ENCODE assay signal across 10 mouse cellular contexts in genomic region chr10:80823847-80824643, GRCm38 (mm10). TPM values are rescaled to one million over a fixed set of nuclear protein-coding genes. Genes with fewer than 3 reads are reported as not detected.
DNase-seq lines count a peak whose midpoint lies in the region; ATAC-seq and TF ChIP-seq lines count a peak whose summit lies in the region.
"Had no signal": no experiment of that assay in that cellular context is flagged by ENCODE, and none has a peak within 500 bp of the region (broad histone marks: within the 10 kb centered on the region; RNA-seq: fewer than 3 reads in every experiment).

No protein-coding gene starts in this region.

- no peak overlapping the region for H3K9ac ChIP-seq in hindbrain, embryonic 13.5 days
- no peak overlapping the region for H3K9ac ChIP-seq in hindbrain, postnatal 0 days (replicated peaks; ENCODE audit: low read length)
- H3K9ac ChIP-seq in liver, postnatal 0 days (replicated peaks) = peak overlapping the region; percentile 44; the same call in 1 of the 2 replicates
- H3K9ac ChIP-seq: stomach, embryonic 15.5 days had no signal

- H3K27me3 ChIP-seq in hindbrain, embryonic 13.5 days = peaks cover 4% of the 10 kb centered on the region; the same call in 1 of the 2 replicates
- H3K27me3 ChIP-seq in hindbrain, postnatal 0 days (ENCODE audit: insufficient read depth, low read length) = no peaks in the 10 kb centered on the region
- H3K27me3 ChIP-seq in liver, postnatal 0 days (ENCODE audit: insufficient read depth, low read length) = no peaks in the 10 kb centered on the region
- H3K27me3 ChIP-seq: stomach, embryonic 15.5 days had no signal

- no peak for TF ChIP-seq POLR2A in bone marrow macrophage, adult 2 months (IDR thresholded peaks at IDR 0.05; ENCODE audit: borderline replicate concordance, low read depth, low read length)

- intact Hi-C loops in left cerebral cortex, postnatal 36 days (cut with DNase I) = loop anchor here (10.0 kb wide), 1 partner anchor 171 kb away; no protein-coding TSS in a partner anchor

- no peak for ATAC-seq in hindbrain, embryonic 13.5 days (ENCODE audit: low FRiP score)
- ATAC-seq in hindbrain, postnatal 0 days = no peak
- no peak for ATAC-seq in liver, postnatal 0 days

- H3K36me3 ChIP-seq in hindbrain, embryonic 13.5 days = peaks cover 5% of the 10 kb centered on the region
- no peaks in the 10 kb centered on the region; the same call in 1 of the 2 replicates for H3K36me3 ChIP-seq in hindbrain, postnatal 0 days (ENCODE audit: insufficient read depth, low read length)
- H3K36me3 ChIP-seq in liver, postnatal 0 days (replicated peaks; ENCODE audit: insufficient read depth, low read length) = peaks cover 5% of the 10 kb centered on the region
- H3K36me3 ChIP-seq: stomach, embryonic 15.5 days had no signal

- no peak for TF ChIP-seq CTCF in hindbrain, postnatal 0 days (IDR thresholded peaks at IDR 0.05; ENCODE audit: low read depth)
- TF ChIP-seq CTCF in bone marrow macrophage, adult 2 months (IDR thresholded peaks at IDR 0.05; ENCODE audit: low read depth, low read length) = no peak
- TF ChIP-seq CTCF in liver, postnatal 0 days (IDR thresholded peaks at IDR 0.05; ENCODE audit: low read depth) = no peak

- no peak for DNase-seq in hindbrain, postnatal 0 days (ENCODE audit: low spot score)
- peak; percentile 42 for DNase-seq in CD4-positive helper T cell, adult 2 months (ENCODE audit: low read depth, low spot score)
- DNase-seq in liver, postnatal 0 days = no peak
- no peak for DNase-seq in adrenal gland, adult (ENCODE audit: inconsistent age in 2 of 2, low spot score in 1 of 2)
- no peak for DNase-seq in left cerebral cortex, postnatal 36 days (ENCODE audit: low spot score in 2 of 2)
- no peak for DNase-seq in adrenal gland, postnatal 25 days

- H3K27ac ChIP-seq in hindbrain, embryonic 13.5 days = peak overlapping the region; percentile 12; the same call in 1 of the 2 replicates
- no peak overlapping the region for H3K27ac ChIP-seq in hindbrain, postnatal 0 days
- H3K27ac ChIP-seq in bone marrow macrophage, adult 2 months (ENCODE audit: insufficient read depth, low read depth, low read length) = peak overlapping the region; percentile 84
- peak overlapping the region; percentile 85 for H3K27ac ChIP-seq in liver, postnatal 0 days (ENCODE audit: low read depth)
- H3K27ac ChIP-seq: stomach, embryonic 15.5 days had no signal

- H3K4me2 ChIP-seq in hindbrain, embryonic 13.5 days = no peak overlapping the region
- H3K4me2 ChIP-seq in hindbrain, postnatal 0 days (ENCODE audit: low read depth, low read length) = no peak overlapping the region
- peak overlapping the region; percentile 50 for H3K4me2 ChIP-seq in liver, postnatal 0 days (ENCODE audit: low read depth, low read length)
- H3K4me2 ChIP-seq: stomach, embryonic 15.5 days had no signal

- peaks cover 15% of the 10 kb centered on the region for H3K4me1 ChIP-seq in hindbrain, embryonic 13.5 days (replicated peaks)
- peaks cover 5% of the 10 kb centered on the region; the same call in 1 of the 2 replicates for H3K4me1 ChIP-seq in hindbrain, postnatal 0 days (ENCODE audit: insufficient read depth, low read length)
- H3K4me1 ChIP-seq in bone marrow macrophage, adult 2 months (ENCODE audit: control insufficient read depth, insufficient read depth, low read length) = peaks cover 16% of the 10 kb centered on the region
- H3K4me1 ChIP-seq in liver, postnatal 0 days (ENCODE audit: insufficient read depth) = peaks cover 43% of the 10 kb centered on the region

- WGBS in hindbrain, embryonic 13.5 days = 70% methylated on average over 8 of the region's 8 CpGs
- 69% methylated on average over 8 of the region's 8 CpGs for WGBS in hindbrain, postnatal 0 days
- WGBS in liver, postnatal 0 days (ENCODE audit: insufficient replicate concordance) = 24% methylated on average over 8 of the region's 8 CpGs

- no peak overlapping the region for H3K4me3 ChIP-seq in hindbrain, embryonic 13.5 days
- H3K4me3 ChIP-seq in hindbrain, postnatal 0 days (ENCODE audit: low read length) = no peak overlapping the region
- H3K4me3 ChIP-seq in bone marrow macrophage, adult 2 months (ENCODE audit: insufficient read depth, low read length) = peak overlapping the region; percentile 16
- H3K4me3 ChIP-seq in liver, postnatal 0 days (ENCODE audit: low read depth, low read length) = no peak overlapping the region
- H3K4me3 ChIP-seq: stomach, embryonic 15.5 days had no signal

- no peaks in the 10 kb centered on the region for H3K9me3 ChIP-seq in hindbrain, embryonic 13.5 days
- no peaks in the 10 kb centered on the region for H3K9me3 ChIP-seq in hindbrain, postnatal 0 days (ENCODE audit: low read length)
- H3K9me3 ChIP-seq in liver, postnatal 0 days (ENCODE audit: low read length) = no peaks in the 10 kb centered on the region
- H3K9me3 ChIP-seq: stomach, embryonic 15.5 days had no signal

- no peak for TF ChIP-seq EP300 in liver, postnatal 0 days (IDR thresholded peaks at IDR 0.05; ENCODE audit: low read depth)

RNA-seq across cellular contexts. Expression of gene Oaz1, which starts 2.4 kb away (rescaled TPM):
- 1,227 and 1,240 TPM in 2 replicates for polyA plus RNA-seq in hindbrain, embryonic 13.5 days (2015; fragmentation: Nextera tagmentation; extraction: Ambion mirVana)
- total RNA-seq in hindbrain, postnatal 0 days (2014; rRNA removed) = 1,128 and 1,180 TPM in 2 replicates
- polyA plus RNA-seq in hindbrain, postnatal 0 days (2015; fragmentation: Nextera tagmentation; extraction: Ambion mirVana) = 1,097 and 1,185 TPM in 2 replicates
- 823 and 921 TPM in 2 replicates for polyA plus RNA-seq in bone marrow macrophage, adult 2 months (2012; ENCODE audit: insufficient read depth, insufficient read length, missing spikeins)
- 1,017 and 1,029 TPM in 2 replicates for polyA plus RNA-seq in liver, postnatal 0 days (2015; fragmentation: Nextera tagmentation; extraction: Ambion mirVana)
- 100 to 1,000 TPM; 507 to 583 TPM for total RNA-seq in left cerebral cortex, postnatal 36 days (2021)
- total RNA-seq in adrenal gland, postnatal 25 days (2021) = 742 and 955 TPM in 2 replicates

RNA-seq across cellular contexts. Expression of gene Jsrp1, which starts 10.7 kb away (rescaled TPM):
- 0.56 and 0.95 TPM in 2 replicates for polyA plus RNA-seq in hindbrain, embryonic 13.5 days (2015; fragmentation: Nextera tagmentation; extraction: Ambion mirVana)
- 0.22 TPM in 1 of 2 replicates, not detected in the other for total RNA-seq in hindbrain, postnatal 0 days (2014; rRNA removed)
- polyA plus RNA-seq in hindbrain, postnatal 0 days (2015; fragmentation: Nextera tagmentation; extraction: Ambion mirVana) = 1.4 and 1.6 TPM in 2 replicates
- not detected in 2 replicates for polyA plus RNA-seq in bone marrow macrophage, adult 2 months (2012; ENCODE audit: insufficient read depth, insufficient read length, missing spikeins)
- polyA plus RNA-seq in liver, postnatal 0 days (2015; fragmentation: Nextera tagmentation; extraction: Ambion mirVana) = 1.6 TPM in 1 of 2 replicates, not detected in the other
- 1 to 10 TPM; 5.5 to 5.6 TPM for total RNA-seq in left cerebral cortex, postnatal 36 days (2021)
- total RNA-seq in adrenal gland, postnatal 25 days (2021) = 6.7 and 8.7 TPM in 2 replicates

RNA-seq across cellular contexts. Expression of gene Amh, which starts 19.0 kb away (rescaled TPM):
- 0.22 TPM in 1 of 2 replicates, not detected in the other for polyA plus RNA-seq in hindbrain, embryonic 13.5 days (2015; fragmentation: Nextera tagmentation; extraction: Ambion mirVana)
- total RNA-seq in hindbrain, postnatal 0 days (2014; rRNA removed) = 0.47 and 2.6 TPM in 2 replicates
- 0.24 TPM in 1 of 2 replicates, not detected in the other for polyA plus RNA-seq in hindbrain, postnatal 0 days (2015; fragmentation: Nextera tagmentation; extraction: Ambion mirVana)
- not detected in 2 replicates for polyA plus RNA-seq in bone marrow macrophage, adult 2 months (2012; ENCODE audit: insufficient read depth, insufficient read length, missing spikeins)
- polyA plus RNA-seq in liver, postnatal 0 days (2015; fragmentation: Nextera tagmentation; extraction: Ambion mirVana) = 0.06 TPM in 1 of 2 replicates, not detected in the other
- 1 to 10 TPM; 1.2 to 2.0 TPM for total RNA-seq in left cerebral cortex, postnatal 36 days (2021)
- 0.79 and 0.90 TPM in 2 replicates for total RNA-seq in adrenal gland, postnatal 25 days (2021)
- polyA plus RNA-seq: stomach, embryonic 15.5 days had no signal

RNA-seq across cellular contexts. Expression of gene Lingo3, which starts 19.8 kb away (rescaled TPM):
- 3.4 and 3.5 TPM in 2 replicates for polyA plus RNA-seq in hindbrain, embryonic 13.5 days (2015; fragmentation: Nextera tagmentation; extraction: Ambion mirVana)
- 66.9 and 70.3 TPM in 2 replicates for total RNA-seq in hindbrain, postnatal 0 days (2014; rRNA removed)
- 26.6 and 28.0 TPM in 2 replicates for polyA plus RNA-seq in hindbrain, postnatal 0 days (2015; fragmentation: Nextera tagmentation; extraction: Ambion mirVana)
- not detected in 2 replicates for polyA plus RNA-seq in bone marrow macrophage, adult 2 months (2012; ENCODE audit: insufficient read depth, insufficient read length, missing spikeins)
- polyA plus RNA-seq in liver, postnatal 0 days (2015; fragmentation: Nextera tagmentation; extraction: Ambion mirVana) = not detected in 2 replicates
- 10 to 100 TPM; 38.5 to 46.7 TPM for total RNA-seq in left cerebral cortex, postnatal 36 days (2021)
- total RNA-seq in adrenal gland, postnatal 25 days (2021) = 3.5 and 5.1 TPM in 2 replicates
- polyA plus RNA-seq: gonadal fat pad, adult 2 months had no signal

RNA-seq across cellular contexts. Expression of gene Plekhj1, which starts 25.6 kb away (rescaled TPM):
- 128 and 132 TPM in 2 replicates for polyA plus RNA-seq in hindbrain, embryonic 13.5 days (2015; fragmentation: Nextera tagmentation; extraction: Ambion mirVana)
- total RNA-seq in hindbrain, postnatal 0 days (2014; rRNA removed) = 74.4 and 82.3 TPM in 2 replicates
- polyA plus RNA-seq in hindbrain, postnatal 0 days (2015; fragmentation: Nextera tagmentation; extraction: Ambion mirVana) = 99.4 and 103 TPM in 2 replicates
- polyA plus RNA-seq in bone marrow macrophage, adult 2 months (2012; ENCODE audit: insufficient read depth, insufficient read length, missing spikeins) = 117 and 122 TPM in 2 replicates
- 42.0 and 43.7 TPM in 2 replicates for polyA plus RNA-seq in liver, postnatal 0 days (2015; fragmentation: Nextera tagmentation; extraction: Ambion mirVana)
- 10 to 100 TPM; 53.5 to 63.2 TPM for total RNA-seq in left cerebral cortex, postnatal 36 days (2021)
- 114 and 132 TPM in 2 replicates for total RNA-seq in adrenal gland, postnatal 25 days (2021)
